Mouse (Mus musculus) left cerebral cortex, postnatal 36 days (tissue): Measurements from ENCODE around the gene C1qc. TPM values are rescaled to one million over a fixed set of nuclear protein-coding genes. Genes with fewer than 3 reads are reported as not detected.

Source experiments
- DNase-seq, 2 experiments: peaks; one replicate each; pipeline ENCODE4 v3.0.0; 2021 to 2022; ENCODE audit warnings: low spot score in 2 of 2, mixed read lengths in 1 of 2
- intact Hi-C: fragments of 180-260 bp; cut with DNase I; formaldehyde crosslinking; loops from one replicate; pipeline ENCODE4 v1.15.1; 2025
- total RNA-seq, 2 experiments: library from RNA; stranded (reverse); gene quantifications; 2 replicates each; pipeline ENCODE4 v1.2.3; 2021

Gene C1qc
- total RNA-seq, 2 experiments from 2014 or later: 40.6 to 47.2 TPM

DNA sequence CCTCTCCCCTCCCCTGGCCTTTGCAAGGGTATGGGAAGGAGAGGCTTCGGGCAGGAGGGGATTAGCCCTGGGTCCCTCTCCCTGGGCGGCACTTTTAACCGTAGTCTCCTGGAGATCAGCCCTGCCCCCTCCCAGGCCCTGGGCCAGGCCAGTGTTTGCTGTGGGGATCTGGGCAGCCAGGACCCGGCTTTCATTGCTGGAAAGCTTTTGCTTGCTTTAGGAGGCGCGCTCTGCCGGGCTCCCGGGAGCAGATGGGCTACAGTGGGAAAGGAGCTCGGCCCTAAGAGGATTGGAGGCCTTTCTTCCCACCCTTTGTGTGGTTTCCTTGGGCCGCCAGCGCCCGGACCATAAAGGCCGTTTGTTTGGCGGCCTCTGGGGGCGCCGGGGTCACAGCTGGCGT, 31.1 kb downstream of the C1qc start:
- intact Hi-C loops: no loop called here
- no peak for DNase-seq

DNA sequence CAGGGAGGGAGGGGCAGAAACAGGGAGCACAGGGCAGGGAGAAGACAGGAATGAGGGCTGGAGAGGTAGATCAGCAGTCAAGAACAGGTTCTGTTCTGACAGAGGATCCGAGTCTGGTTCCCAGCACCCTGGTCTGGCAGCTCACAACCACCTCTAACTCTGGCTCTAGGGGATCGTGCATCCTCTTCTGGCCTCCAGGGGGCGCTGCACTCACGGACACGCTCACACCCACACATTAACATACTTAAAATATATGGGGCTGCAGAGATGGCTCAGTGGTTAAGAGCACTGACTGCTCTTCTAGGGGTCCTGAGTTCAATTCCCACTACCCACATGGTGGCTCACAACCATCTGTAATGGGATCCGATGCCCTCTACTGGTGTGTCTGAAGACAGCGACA, 32.8 kb downstream of the C1qc start:
- intact Hi-C loops: no loop called here
- no peak for DNase-seq

DNA sequence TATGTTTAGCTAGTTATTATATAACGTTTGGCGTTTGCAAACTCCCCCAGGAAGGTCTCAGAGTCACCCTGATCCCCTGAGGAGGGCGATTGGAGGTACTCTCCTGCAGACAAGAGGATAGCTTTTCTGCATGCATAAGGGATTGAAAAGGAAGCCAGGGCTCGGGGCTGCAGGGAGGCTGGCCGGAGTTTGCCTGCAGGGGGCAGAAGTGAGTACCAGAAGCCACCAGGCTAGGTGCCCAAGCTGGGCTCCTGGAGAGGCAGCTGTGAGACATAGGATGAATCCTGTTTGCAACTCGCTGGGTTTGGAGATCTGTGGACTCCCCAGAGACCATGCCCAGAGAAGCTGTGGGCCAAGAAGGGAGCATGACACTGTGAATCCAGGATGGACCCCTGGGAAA, 37.8 kb downstream of the C1qc start:
- DNase-seq: no peak
- intact Hi-C loops: no loop called here

DNA sequence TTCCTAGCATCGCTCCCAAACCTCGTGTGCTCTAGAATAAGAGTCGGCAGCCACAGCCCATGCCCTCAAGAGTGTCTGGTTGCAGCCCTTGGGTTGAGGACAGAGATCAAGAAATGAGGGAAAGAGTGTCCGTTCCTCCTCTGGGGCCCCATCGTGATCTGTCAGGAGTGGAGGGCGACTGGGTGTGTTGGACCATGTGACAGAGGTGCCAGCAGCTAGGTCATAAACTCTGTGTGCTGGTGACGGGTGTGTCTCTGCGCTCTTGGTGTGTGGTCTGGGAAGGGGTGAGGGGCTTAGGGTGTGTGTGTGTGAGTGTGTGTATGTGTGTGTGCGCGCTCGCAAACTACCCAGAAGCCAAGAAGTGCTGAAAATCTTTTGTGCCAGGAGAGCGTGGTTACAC, 39.9 kb downstream of the C1qc start:
- intact Hi-C loops: no loop called here
- DNase-seq: no peak

DNA sequence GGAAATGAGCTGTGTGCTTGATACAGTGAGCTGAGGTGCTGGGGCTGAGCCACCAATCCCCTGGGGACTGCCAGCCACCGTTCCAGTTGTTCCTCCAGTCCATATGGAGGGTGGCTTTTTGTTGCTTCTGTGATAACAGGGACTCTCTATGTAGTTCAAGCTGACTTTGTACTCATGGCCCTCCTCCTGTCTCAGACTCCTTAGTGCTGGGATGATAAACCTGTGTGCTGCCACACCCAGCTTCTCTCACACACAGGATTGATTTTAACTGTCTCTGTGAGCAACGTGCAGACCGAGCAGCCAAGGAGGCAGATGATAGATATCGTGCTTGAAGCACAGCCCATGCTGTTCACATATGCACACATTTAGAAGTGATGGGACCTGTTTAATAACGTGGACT, 40.7 kb downstream of the C1qc start:
- intact Hi-C loops: no loop called here
- no peak for DNase-seq

DNA sequence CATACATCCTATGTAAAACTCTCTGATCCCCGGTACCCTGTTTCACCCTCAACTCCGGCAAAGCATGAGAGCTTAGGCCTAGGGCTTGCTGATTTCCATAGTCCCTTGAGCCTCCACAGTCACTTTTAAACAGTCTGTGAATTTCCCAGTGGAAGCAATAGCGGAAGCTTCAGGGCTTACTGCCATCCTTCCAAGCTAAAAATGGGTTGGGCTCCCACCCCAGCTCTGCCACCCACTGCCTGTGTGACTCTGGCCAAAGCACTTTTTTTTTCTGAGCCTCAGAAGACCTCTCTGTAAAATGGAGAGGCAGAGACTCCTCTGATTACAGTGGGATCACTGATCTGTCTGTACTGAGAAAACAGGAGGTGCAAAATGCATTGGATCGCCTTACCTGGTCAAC, 44.3 kb downstream of the C1qc start:
- intact Hi-C loops: no loop called here
- DNase-seq: peak; percentile 46 to 51

DNA sequence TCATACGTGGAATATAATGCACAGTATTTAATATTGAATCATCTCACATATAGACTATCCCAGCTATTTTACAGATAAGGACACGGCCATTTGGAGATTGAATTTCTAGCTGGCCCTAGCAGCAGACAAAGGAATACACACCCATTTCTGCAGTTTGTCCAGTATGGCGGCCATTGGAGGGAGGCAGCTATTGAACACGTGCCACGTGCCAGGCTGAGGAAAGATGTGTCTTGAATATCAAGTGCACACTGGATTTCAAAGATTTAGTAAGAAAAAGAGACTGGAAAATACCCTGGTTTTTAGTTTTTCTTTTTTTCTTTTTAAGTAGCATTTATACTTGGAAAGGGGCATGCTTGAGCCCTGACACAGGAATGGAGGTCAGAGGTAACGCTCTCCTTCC, 45.7 kb downstream of the C1qc start:
- no peak for DNase-seq
- intact Hi-C loops: no loop called here

DNA sequence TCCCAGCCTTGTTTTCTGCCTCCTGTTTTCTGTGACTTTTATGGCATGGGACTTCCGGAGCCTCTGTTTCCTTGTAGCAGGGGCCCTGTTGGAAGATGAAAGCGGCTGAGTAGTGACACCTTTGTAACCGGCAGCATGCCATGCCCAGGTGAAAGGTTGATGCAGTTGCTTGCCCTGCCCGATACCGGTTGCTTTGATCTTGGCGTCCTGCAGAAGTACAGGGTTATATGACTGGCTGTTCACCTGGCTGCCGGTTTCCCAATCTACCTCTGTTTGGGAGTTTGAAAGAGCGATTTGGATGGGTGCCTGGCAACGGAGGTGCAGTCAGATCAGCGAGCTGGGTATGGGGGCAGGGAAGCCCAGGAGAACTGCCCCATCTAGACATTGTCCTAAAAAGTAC, 50.1 kb downstream of the C1qc start:
- DNase-seq: no peak
- intact Hi-C loops: no loop called here

DNA sequence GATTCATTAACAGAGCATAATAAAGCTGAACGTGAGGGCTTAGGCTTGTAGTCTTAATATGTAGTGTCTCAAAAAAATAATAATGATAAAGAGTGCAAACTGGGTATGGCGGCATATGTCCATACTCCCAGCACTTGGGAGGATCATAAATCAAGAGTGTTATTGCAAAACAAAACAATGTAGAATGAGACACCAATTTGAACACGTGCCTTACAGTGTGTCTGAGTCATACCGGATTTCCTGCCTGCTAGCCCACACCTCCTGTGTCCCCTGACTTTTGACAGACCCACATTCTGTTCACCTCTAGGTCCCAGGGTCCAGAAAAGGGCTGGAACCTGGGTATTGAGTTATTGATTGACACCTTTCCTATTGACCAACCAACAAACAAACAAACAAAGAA, 50.8 kb downstream of the C1qc start:
- DNase-seq: no peak
- intact Hi-C loops: no loop called here

DNA sequence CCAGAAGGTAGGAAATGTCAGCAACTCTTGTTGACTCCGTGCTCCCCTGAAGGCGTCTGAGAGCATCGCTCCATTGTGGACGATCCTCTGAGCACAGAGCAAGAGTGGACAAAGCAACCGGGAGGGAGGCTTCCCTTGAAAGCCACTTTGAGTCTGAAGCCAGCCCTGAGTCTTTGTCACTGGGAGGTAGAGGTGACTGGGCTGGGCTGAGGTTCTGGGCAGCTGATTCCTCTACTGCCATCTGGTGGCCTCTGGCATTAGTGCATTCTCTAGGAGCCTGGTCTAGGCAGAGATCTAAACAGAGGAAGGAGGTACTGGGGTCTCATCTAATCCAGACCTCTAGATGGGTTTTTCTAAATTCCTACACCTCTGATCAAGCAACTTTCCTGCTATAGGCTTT, 51.8 kb downstream of the C1qc start:
- intact Hi-C loops: loop anchor here (1.0 kb wide), 1 partner anchor 163 kb away; no protein-coding TSS in a partner anchor
- peak; percentile 73 to 75 for DNase-seq

Other genes starting within 250 kb of the C1qc start
- 10 to 100 TPM; 16.9 to 18.0 TPM for gene Ephb2, start 57.1 kb downstream of the C1qc start, total RNA-seq
- 10 to 100 TPM; 55.7 to 58.1 TPM for gene C1qb, start 6.9 kb downstream of the C1qc start, total RNA-seq
- 10 to 100 TPM; 49.6 to 50.7 TPM for gene C1qa, start 5.7 kb upstream of the C1qc start, total RNA-seq
- gene Epha8, start 63.8 kb upstream of the C1qc start, total RNA-seq: 1 to 10 TPM; 4.7 to 5.5 TPM
- 10 to 100 TPM in 1 of 2 experiments, 1 to 10 TPM in 1; 7.9 to 18.6 TPM for gene Zbtb40, start 155.7 kb upstream of the C1qc start, total RNA-seq